Mouse (Mus musculus) stomach, embryonic 14.5 days (tissue): ENCODE measurements around the gene Fndc7. TPM values are rescaled to one million over a fixed set of nuclear protein-coding genes. Genes with fewer than 3 reads are reported as not detected.
A peak's percentile ranks its signal among the peaks of the same experiment; 100 is the strongest.

Source experiments
- ATAC-seq: fragments of 200-750 bp; cut with Nextera tagmentation; 2 replicates; pipeline ENCODE4 v1.8.0; 2017; ENCODE audit warnings: low read depth, moderate TSS enrichment; ENCODE audit not compliant: insufficient number of reproducible peaks, insufficient read depth, low FRiP score
- H3K27ac ChIP-seq: fragments of 300-500 bp; sonication (generic); 2 replicates; pipeline ENCODE4 v1.5.1; 2014; ENCODE audit warnings: mild to moderate bottlenecking, low read length, moderate library complexity, mixed read lengths
- H3K27me3 ChIP-seq: fragments of 300-500 bp; sonication (generic); 2 replicates; pipeline ENCODE4 v1.6.1; 2014; ENCODE audit warnings: low read length, control low read depth, mixed read lengths; ENCODE audit not compliant: control insufficient read depth, insufficient read depth
- H3K36me3 ChIP-seq: fragments of 300-500 bp; sonication (generic); 2 replicates; pipeline ENCODE4 v1.6.1; 2014; ENCODE audit warnings: mild to moderate bottlenecking, control low read depth, low read length, moderate library complexity, mixed read lengths; ENCODE audit not compliant: control insufficient read depth, insufficient read depth
- H3K4me1 ChIP-seq: fragments of 300-500 bp; sonication (generic); 2 replicates; pipeline ENCODE4 v1.6.1; 2014; ENCODE audit warnings: low read length, control low read depth, mixed read lengths; ENCODE audit not compliant: control insufficient read depth, insufficient read depth
- H3K4me2 ChIP-seq: fragments of 300-500 bp; sonication (generic); replicated peaks from 2 replicates; pipeline ENCODE4 v1.6.1; 2014; ENCODE audit warnings: low read depth, low read length, control low read depth
- H3K4me3 ChIP-seq: fragments of 300-500 bp; sonication (generic); 2 replicates; pipeline ENCODE4 v1.5.1; 2014; ENCODE audit warnings: low read depth, low read length, control low read depth
- H3K9ac ChIP-seq: fragments of 300-500 bp; sonication (generic); replicated peaks from 2 replicates; pipeline ENCODE4 v1.6.1; 2014; ENCODE audit warnings: low read depth, mild to moderate bottlenecking, control low read depth, low read length, moderate library complexity, mixed read lengths
- H3K9me3 ChIP-seq: fragments of 300-500 bp; sonication (generic); 2 replicates; pipeline ENCODE4 v1.6.1; 2016; ENCODE audit warnings: low read depth, low read length, control low read depth; ENCODE audit not compliant: control insufficient read depth
- WGBS: fragments of 180-500 bp; shearing (Covaris S2); extraction: QIAGEN DNeasy Blood & Tissue Kit; methylation state at CpG from one replicate; pipeline ENCODE4 v1.1.7; 2014; 5-methylcytosine and 5-hydroxymethylcytosine counted together
- polyA plus RNA-seq: library from polyadenylated mRNA; unstranded; fragments of >200 nt; fragmentation: Nextera tagmentation; extraction: Ambion mirVana; gene quantifications from 2 replicates; pipeline ENCODE4 v1.2.1, GENCODE M21; 2014

The Fndc7 gene
- polyA plus RNA-seq, 1 experiment from 2014 or later = not detected

- Histone ChIP-seq H3K4me2 (no peak overlapping the region), H3K9me3 (no peaks in the 10 kb centered on the region), H3K27me3 (no peaks in the 10 kb centered on the region), H3K4me1 (0 out of 2 replicates have a peak, but pooled peaks cover 18% of the 10 kb centered on the region), H3K9ac (no peak overlapping the region), H3K27ac (no peak overlapping the region), H3K4me3 (no peak overlapping the region), H3K36me3 (no peaks in the 10 kb centered on the region)
- 48% methylated on average over 8 of the region's 8 CpGs for WGBS
- ATAC-seq = no peak
Observed at GRCm38 (mm10) chr3:108856386-108857123, 33.3 kb downstream of the Fndc7 start.

GRCm38 (mm10) chr3:108855864-108856263, 33.9 kb downstream of the Fndc7 start:
- ATAC-seq = no peak
- Histone ChIP-seq H3K27me3 (no peaks in the 10 kb centered on the region), H3K27ac (0 out of 2 replicates have a peak overlapping the region, but pooled peaks have one; percentile 48), H3K4me2 (no peak overlapping the region), H3K4me3 (no peak overlapping the region), H3K9ac (no peak overlapping the region), H3K4me1 (0 out of 2 replicates have a peak, but pooled peaks cover 18% of the 10 kb centered on the region), H3K36me3 (no peaks in the 10 kb centered on the region), H3K9me3 (no peaks in the 10 kb centered on the region)
- WGBS = 58% methylated on average over 10 of the region's 10 CpGs

- Histone ChIP-seq H3K36me3 (no peaks in the 10 kb centered on the region), H3K4me3 (no peak overlapping the region), H3K4me1 (0 out of 2 replicates have a peak, but pooled peaks cover 21% of the 10 kb centered on the region), H3K9ac (no peak overlapping the region), H3K4me2 (no peak overlapping the region), H3K27ac (peak overlapping the region; percentile 48; the same call in 1 of the 2 replicates), H3K27me3 (no peaks in the 10 kb centered on the region), H3K9me3 (no peaks in the 10 kb centered on the region)
- 52% methylated on average over 12 of the region's 12 CpGs for WGBS
- no peak for ATAC-seq
Observed at GRCm38 (mm10) chr3:108855371-108855770, 34.4 kb downstream of the Fndc7 start.

GRCm38 (mm10) chr3:108853266-108853665, 36.5 kb downstream of the Fndc7 start:
- H3K4me2 ChIP-seq = no peak overlapping the region
- no peak overlapping the region for H3K9ac ChIP-seq
- H3K36me3 ChIP-seq = no peaks in the 10 kb centered on the region
- no peak for ATAC-seq
- H3K4me1 ChIP-seq = 0 out of 2 replicates have a peak, but pooled peaks cover 20% of the 10 kb centered on the region
- 81% methylated on average over 1 of the region's 1 CpGs for WGBS
- no peak overlapping the region for H3K27ac ChIP-seq
- no peaks in the 10 kb centered on the region for H3K27me3 ChIP-seq
- H3K4me3 ChIP-seq = no peak overlapping the region
- no peaks in the 10 kb centered on the region for H3K9me3 ChIP-seq

GRCm38 (mm10) chr3:108851996-108852697, 37.7 kb downstream of the Fndc7 start:
- Histone ChIP-seq H3K4me2 (no peak overlapping the region), H3K9ac (no peak overlapping the region), H3K9me3 (no peaks in the 10 kb centered on the region), H3K4me1 (0 out of 2 replicates have a peak, but pooled peaks cover 15% of the 10 kb centered on the region), H3K27ac (no peak overlapping the region), H3K27me3 (no peaks in the 10 kb centered on the region), H3K4me3 (no peak overlapping the region), H3K36me3 (no peaks in the 10 kb centered on the region)
- no peak for ATAC-seq
- whole genome bisulfite sequencing = 48% methylated on average over 6 of the region's 6 CpGs

GRCm38 (mm10) chr3:108851554-108851953, 38.3 kb downstream of the Fndc7 start:
- H3K4me3 ChIP-seq = no peak overlapping the region
- H3K4me2 ChIP-seq = no peak overlapping the region
- no peaks in the 10 kb centered on the region for H3K9me3 ChIP-seq
- no peaks in the 10 kb centered on the region for H3K36me3 ChIP-seq
- no peak for ATAC-seq
- H3K4me1 ChIP-seq = 0 out of 2 replicates have a peak, but pooled peaks cover 15% of the 10 kb centered on the region
- WGBS = 47% methylated on average over 3 of the region's 3 CpGs
- no peaks in the 10 kb centered on the region for H3K27me3 ChIP-seq
- H3K9ac ChIP-seq = no peak overlapping the region
- no peak overlapping the region for H3K27ac ChIP-seq

- 81% methylated on average over 2 of the region's 2 CpGs for WGBS
- no peaks in the 10 kb centered on the region for H3K36me3 ChIP-seq
- H3K27ac ChIP-seq = no peak overlapping the region
- H3K9me3 ChIP-seq = no peaks in the 10 kb centered on the region
- 0 out of 2 replicates have a peak, but pooled peaks cover 13% of the 10 kb centered on the region for H3K4me1 ChIP-seq
- H3K9ac ChIP-seq = no peak overlapping the region
- no peaks in the 10 kb centered on the region for H3K27me3 ChIP-seq
- no peak for ATAC-seq
- H3K4me3 ChIP-seq = no peak overlapping the region
- no peak overlapping the region for H3K4me2 ChIP-seq
Observed at GRCm38 (mm10) chr3:108851075-108851474, 38.7 kb downstream of the Fndc7 start.

- Histone ChIP-seq H3K4me2 (no peak overlapping the region), H3K27ac (no peak overlapping the region), H3K36me3 (no peaks in the 10 kb centered on the region), H3K4me1 (0 out of 2 replicates have a peak, but pooled peaks cover 9% of the 10 kb centered on the region), H3K27me3 (no peaks in the 10 kb centered on the region), H3K9me3 (no peaks in the 10 kb centered on the region), H3K9ac (no peak overlapping the region), H3K4me3 (no peak overlapping the region)
- WGBS = 25% methylated on average over 3 of the region's 3 CpGs
- 0 out of 2 replicates have a peak, but pooled peaks have one; percentile 47 for ATAC-seq
Observed at GRCm38 (mm10) chr3:108850506-108850905, 39.3 kb downstream of the Fndc7 start.
